Mouse (Mus musculus) 3134 (cell line): ENCODE data around the gene Usp29.
"Not testable (repeated sequence)": the region's sequence is repeated elsewhere in the genome, so short reads cannot be mapped to it uniquely, and the experiment has no call there.

Experiments
- DNase-seq: peaks from one replicate; pipeline ENCODE4 v3.0.0-alpha.2; 2011; ENCODE audit warnings: low spot score; ENCODE audit not compliant: insufficient read length; ENCODE audit errors: extremely low read depth

The Usp29 gene

DNA sequence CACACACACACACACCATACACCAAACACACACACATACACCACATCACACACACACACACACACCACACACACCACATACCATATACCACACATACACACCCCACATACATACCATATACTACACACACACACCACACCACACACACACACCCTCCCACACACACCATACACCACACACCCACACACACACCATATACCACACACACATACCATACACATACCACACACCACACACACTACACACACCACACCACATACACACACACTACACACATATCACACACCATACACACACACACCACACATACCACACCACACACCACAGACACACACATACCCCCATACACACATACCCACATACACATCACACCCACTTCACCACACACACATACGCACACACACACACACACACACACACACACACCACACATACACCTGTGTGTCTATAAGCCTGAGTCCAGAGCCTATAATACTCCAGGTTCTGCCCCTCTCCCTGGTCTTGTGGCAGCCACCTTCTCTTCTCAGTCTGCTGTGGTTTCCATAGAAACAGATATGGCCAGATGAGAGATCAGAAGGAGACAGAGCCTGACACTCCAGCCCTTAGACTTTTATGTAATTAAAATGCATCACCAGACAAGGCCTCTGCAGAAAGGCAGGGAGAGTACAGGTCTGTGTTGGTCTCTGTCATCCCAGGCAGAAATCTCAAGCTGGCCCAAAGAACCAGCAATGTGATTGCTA, 188.9 kb downstream of the Usp29 start:
- no peak for DNase-seq

DNA sequence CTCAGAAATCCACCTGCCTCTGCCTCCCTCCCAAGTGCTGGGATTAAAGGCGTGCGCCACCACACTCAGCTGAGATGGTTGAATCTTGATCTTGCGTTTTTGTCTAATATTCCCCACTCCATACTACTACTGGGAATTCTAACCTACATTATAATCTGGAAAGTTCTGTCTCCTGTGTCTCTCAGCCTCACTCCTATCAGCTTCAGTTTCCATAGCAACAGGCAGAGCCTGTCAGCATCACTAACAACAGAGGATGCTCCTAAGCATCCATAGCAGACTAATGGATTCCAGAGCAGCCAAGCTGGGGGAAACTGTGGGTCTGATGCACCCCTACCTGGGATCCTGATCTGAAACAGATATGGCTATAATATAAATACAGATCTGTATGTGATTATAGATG, 193.1 kb downstream of the Usp29 start:
- DNase-seq, result no peak

DNA sequence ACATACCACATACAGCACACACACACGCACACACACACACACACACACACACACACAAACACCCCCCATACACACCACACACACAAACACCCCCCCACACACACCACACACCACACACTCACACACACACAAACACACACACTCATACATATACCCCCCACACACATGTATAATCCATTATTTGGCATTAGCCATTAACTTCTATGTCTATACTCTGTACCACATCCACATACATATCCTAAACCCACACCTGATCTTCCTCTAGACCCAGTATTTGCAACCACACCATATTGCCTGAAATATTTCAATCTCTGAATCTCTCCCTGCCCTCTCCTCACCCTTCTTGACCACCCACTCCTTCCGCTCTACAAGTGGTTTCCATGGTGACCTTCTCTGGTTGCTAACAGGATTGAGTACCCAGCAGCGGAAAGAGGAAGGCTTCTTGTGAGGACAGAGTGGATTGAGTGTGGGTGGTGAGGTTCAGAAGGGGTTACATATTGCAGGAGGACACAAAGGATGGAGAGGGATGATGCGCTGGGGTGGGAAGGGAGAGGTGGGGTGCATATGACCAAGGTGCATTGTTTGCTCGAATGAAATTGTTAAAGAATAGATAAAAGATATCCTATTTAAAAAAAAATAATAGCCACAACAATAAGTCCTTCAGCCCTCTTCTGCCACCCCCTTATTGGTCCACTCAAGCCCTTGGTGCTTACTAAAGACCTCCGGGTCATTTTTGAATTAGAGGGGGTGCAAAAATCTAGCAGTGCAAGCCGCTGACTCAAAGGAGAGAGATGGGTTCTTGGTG, 195.8 kb downstream of the Usp29 start:
- no peak for DNase-seq

DNA sequence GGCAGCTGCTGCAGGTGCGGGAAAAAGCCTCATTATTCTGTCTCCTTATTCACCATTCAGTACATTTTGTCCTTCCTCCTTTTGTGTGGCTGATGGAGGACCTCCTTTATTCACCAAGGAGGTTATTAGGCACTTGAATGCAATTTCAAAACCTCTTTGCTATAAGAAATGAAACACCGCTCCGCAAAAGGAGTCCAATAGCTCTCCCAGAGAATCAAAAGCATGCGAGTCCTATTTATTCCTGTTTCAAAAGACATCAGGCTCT, 196.3 kb downstream of the Usp29 start:
- no peak for DNase-seq

DNA sequence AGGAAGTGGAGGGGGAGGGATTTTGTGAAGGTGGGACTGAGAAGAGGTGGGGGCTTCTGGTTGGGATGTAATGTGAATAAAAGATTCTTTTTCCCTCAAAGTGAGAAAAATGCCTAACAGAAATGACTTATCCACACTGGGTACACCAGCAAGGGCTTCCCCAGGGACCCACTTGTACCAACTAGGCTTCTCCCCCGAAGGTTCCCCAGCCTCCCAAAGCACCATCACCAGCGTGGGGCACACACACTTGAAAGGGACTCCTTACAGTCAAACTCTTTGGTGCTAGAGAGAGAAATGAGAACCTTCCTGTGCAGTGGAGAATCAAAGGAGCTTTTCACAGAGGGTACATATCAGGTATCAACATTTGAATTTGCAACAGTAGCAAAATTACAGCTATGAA, 198.9 kb downstream of the Usp29 start:
- DNase-seq, result no peak

DNA sequence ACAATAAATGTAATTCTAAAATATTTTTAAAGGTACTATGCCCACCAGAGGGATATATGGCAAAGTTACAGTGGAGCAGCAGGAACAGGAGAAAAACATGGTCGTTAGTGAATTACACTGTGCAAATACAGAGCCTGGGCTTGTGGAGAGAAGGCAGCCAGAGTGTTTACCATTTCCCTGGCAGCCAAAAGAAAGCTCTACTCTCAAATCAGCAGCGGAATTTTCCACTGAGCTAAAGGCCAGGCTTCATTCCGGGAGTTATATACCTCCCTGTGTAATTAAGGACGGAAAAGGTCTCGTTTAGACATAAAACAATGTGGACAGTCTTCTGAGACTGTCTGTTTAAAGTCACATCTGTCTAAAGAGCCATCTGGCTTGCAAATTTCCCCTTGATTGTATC, 204.4 kb downstream of the Usp29 start:
- no peak for DNase-seq

DNA sequence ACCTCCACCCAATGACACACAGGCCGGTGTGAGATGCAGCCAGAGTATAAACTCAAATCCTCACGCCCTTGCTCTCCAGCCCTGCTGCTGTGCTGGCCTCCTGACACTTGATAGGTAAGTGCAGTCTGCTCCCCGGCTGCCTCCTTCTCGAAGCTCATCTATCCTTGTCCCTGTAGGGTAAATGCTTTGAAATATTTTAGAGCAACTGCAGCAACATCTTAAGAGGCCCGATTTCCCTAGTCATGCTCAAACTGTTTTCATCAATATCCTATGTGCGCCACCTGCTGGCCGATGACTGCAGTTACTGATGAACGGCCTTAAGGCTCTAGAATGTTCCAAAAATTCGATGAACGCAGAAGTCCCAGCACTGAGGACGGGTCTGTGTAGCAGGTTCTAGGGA, 206.7 kb downstream of the Usp29 start:
- peak; percentile 13 for DNase-seq

DNA sequence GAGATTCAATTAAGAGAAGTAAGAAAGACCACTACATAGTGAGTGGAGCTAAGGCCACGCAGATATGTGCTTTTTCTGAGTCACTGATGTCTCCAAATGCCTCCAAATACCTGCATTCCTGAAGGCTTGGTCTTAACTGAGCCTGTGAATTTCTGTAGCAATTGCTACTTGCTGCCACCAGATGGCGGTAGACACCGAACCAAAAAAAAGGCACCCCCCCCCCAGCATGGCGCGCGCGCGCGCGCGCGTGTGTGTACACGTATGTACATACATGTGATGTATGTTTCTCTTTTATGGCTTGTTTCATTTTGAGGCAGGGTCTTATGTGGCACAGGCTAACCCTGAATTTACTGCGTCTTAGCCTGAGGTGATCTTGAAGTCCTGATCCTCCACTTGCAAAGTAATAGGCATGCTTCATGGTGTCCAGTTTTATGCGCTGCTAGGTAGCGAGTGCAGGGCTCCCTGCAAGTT, 210.4 kb downstream of the Usp29 start:
- DNase-seq, result peak; percentile 27

DNA sequence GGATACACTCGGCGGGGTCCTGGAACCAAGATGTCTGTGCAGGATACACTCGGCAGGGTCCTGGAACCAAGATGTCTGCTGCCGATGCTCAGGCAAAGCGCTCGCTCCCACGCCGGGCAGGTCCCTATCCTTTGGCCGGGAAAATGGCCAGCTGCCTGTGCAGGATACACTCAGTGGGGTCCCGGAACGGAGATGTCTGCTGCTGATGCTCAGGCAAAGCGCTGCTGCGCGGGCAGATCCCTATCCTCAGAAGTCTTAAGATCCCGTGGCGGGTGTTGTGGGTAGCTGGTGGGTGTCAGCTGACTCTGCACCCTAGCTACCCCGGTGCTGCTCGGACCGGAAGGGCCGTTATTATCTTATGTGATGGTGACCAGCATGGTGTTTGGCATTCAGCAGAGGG, 217.7 kb downstream of the Usp29 start:
- not testable (repeated sequence) for DNase-seq

DNA sequence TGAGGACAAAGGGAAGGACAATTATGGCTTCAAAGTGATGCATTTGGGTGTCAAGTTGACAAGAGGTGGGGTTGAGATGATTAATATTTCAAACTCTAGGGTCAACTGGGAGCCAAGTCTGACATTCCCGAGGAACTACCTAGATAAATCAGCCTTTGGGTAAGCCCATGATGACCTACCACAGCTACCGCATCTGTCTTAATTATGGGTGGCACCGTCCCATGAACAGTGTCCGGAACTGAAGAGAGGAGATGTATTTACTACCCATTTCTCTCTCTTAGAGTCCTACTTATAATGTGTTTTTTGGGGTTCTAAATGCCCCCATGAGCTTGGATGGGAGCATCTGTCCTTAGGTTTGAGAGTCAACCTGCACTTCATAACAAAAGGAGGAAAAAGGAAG, 226.2 kb downstream of the Usp29 start:
- DNase-seq, result no peak

DNA sequence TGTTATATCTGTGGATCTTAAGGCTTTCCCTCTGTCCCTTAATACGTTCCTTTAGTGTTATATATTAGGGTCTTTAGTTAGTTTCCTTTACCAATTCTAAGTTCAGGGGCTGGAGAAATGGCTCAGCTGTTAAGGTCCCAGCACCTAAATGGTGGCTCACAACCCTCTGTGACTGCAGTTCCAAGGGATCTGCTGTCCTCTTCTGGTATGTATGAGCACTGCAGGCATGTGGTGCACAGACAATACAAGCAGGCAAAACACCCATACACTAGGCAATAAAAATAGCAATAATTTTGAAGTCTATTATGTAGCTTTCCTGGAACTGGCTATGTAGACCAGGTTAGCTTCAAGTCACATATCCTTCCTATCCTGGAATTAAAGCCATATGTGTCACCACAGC, 228.2 kb downstream of the Usp29 start:
- no peak for DNase-seq

DNA sequence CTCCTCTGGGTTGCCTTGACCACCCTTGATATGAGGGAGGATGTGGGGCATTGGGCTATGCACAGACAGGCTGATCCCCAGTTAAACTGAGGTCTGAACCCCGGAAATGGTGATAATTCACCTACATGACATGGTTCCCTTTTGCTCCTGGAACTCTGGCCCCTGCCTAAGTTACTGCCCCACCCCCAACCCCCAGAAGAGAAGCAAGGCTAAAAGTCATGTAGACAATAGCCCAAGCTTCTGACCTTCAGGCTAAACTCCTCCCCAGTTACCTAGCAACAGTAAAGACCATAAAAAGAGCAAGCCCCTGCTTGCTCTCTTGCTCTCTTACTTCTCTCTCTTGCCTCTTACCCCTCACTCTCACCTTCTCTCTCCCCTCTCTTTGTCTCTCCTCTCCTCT, 243.2 kb downstream of the Usp29 start:
- no peak for DNase-seq

DNA sequence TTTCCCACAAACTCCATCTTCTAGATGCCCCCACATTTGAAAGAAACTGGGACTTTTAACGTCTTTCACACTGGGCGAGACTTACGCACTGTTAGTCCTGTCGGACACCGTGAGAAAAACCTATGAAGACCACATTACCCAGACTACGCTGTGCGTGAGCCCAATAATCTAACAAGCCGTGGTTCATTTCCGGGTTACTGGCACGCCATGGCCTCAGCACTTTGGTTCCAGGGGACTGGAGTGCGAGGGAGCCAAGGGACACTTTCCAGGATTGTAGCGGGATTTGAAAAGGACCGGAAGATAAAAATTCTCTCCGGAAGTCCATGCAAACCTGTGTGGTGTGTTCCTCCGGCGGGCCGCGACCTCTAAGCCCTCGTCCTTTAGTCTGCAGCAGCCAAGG, 246.5 kb downstream of the Usp29 start:
- no peak for DNase-seq

DNA sequence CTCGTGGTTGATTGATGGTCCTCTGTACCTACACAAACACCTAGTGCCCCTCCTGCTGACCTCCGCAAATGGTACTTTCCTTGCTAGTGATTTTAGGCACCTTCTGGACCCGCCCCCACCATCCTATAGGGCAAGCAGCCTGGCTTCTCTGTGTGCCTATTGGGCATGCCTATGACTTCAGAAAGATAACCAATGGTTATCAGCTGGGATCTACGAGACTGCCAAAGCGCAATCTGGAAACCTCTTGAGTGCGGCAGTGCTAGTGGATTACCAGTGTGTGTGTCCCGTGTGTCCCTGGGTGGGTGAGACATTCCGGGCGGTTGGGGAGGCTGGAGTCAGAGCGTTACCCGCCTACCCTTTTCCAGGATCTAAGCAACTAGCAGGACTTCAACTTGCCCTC, 264.9 kb downstream of the Usp29 start, which contains the start of gene Aurkc:
TSS of gene Aurkc (plus strand) at position 50 of the 400 bp plus-strand sequence.
- DNase-seq, result not testable (repeated sequence)

DNA sequence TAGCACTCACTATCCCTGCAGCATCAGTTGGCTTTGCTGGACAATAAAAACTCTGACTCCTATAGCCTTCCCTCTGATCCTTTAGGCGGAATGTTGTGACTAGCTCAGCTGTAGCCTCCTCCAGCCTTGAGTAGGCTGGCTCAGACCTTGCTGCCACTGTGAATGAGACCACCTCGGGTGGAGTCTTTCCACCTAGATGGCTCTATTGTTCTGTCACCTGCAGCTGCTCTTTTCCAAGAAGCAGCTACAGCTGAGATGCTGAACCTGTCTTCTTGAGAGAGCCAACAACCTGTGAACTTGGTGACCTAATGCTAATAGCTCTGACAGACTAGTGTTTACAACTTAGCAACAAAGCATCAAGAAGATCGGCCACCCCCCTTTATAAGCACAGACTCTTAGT, 268.5 kb downstream of the Usp29 start:
- not testable (repeated sequence) for DNase-seq

DNA sequence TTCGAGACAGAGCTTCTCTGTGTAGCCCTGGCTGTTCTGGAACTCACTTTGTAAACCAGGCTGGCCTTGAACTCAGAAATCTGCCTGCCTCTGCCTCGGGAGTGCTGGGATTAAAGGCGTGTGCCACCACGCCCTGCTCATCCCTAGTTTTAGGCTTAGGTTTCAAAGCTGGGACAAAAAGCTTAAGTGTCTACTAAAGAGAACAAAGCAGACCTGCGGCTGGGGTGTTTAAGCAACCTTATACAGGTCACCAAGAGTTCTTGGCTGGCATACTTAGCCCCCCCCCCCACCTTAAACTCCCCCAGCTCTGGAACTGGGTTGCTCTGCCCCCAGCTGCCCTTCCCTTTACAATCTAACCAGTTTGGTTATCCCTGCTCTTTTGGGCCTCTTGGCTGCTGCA, 275.1 kb downstream of the Usp29 start:
- DNase-seq, result not testable (repeated sequence)
